Mouse (Mus musculus) spleen, adult 2 months (tissue): ENCODE data around the gene Gse1.

Experiments
- CTCF ChIP-seq: fragments of 200-500 bp; IDR thresholded peaks from 2 replicates; pipeline ENCODE4 v1.5.1; 2011; ENCODE audit warnings: mild to moderate bottlenecking, inconsistent platforms; ENCODE audit not compliant: insufficient read depth, insufficient read length, insufficient replicate concordance; ENCODE audit errors: extremely low read depth
- POLR2A ChIP-seq: fragments of 200-500 bp; IDR thresholded peaks from 2 replicates; pipeline ENCODE4 v1.6.1; 2011; ENCODE audit warnings: low read depth, low read length, inconsistent platforms

- TF ChIP-seq CTCF (no peak), POLR2A (no peak)
Observed at GRCm38 (mm10) chr8:120285878-120286277, 57.6 kb downstream of the Gse1 start.
